22 mouse cellular contexts compared by ENCODE assay signal in the genomic region with DNA sequence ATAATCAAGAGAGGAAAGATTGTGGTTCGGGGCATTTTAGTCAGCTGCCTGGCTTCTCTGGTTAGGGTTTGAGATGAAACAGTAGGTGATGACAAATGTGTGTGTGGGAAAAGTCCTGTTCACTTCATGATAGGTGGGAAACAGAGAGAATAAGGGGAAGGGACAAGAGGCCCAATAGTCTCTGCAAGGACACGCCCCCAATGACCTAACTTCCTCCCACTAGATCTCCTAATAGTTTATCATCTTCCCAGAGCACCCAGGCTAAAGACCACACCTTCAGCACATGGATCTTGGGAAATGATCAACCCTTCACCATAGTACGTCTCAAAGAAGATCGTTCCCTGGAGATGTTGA.
DNase-seq lines count a peak whose midpoint lies in the region; ATAC-seq and TF ChIP-seq lines count a peak whose summit lies in the region.
"Had no signal": no experiment of that assay in that cellular context is flagged by ENCODE, and none has a peak within 500 bp of the region (broad histone marks: within the 10 kb centered on the region; RNA-seq: fewer than 3 reads in every experiment).

No protein-coding gene starts in this region.

- no peaks in the 10 kb centered on the region for H3K4me1 ChIP-seq in heart, adult 2 months (ENCODE audit: control insufficient read depth, insufficient read depth, low read length)
- H3K4me1 ChIP-seq in limb, embryonic 13.5 days = peaks cover 13% of the 10 kb centered on the region
- H3K4me1 ChIP-seq in limb, embryonic 10.5 days = no peaks in the 10 kb centered on the region
- H3K4me1 ChIP-seq: embryonic facial prominence, embryonic 15.5 days; forebrain, embryonic 10.5 days; forebrain, embryonic 12.5 days had no signal

- no peak for TF ChIP-seq CTCF in heart, adult 2 months (IDR thresholded peaks at IDR 0.05)

- 60% methylated on average over 4 of the region's 4 CpGs for WGBS in heart, adult 2 months
- WGBS in limb, embryonic 13.5 days = 87% methylated on average over 4 of the region's 4 CpGs
- 94% methylated on average over 4 of the region's 4 CpGs for WGBS in limb, embryonic 10.5 days

- TF ChIP-seq POLR2A in heart, adult 2 months (IDR thresholded peaks at IDR 0.05; ENCODE audit: insufficient read depth, low read depth, low read length) = no peak

- DNase-seq in heart, adult 11 months = peak; percentile 93
- DNase-seq in heart, adult 2 months = no peak
- no peak for DNase-seq in limb, embryonic 10.5 days (ENCODE audit: low spot score)
- DNase-seq in kidney, postnatal 14 days = no peak
- DNase-seq: adrenal gland, adult 2 months; adrenal gland, postnatal 10 days; adrenal gland, postnatal 25 days; cerebellum, adult 11 months; cerebellum, adult 18-20 months; cerebellum, adult 8-10 months; cerebellum, adult 9-11 months; cerebellum, postnatal 14 days; cerebellum, postnatal 36 days; embryo, embryonic 11 days had no signal

- no peak overlapping the region for H3K27ac ChIP-seq in heart, adult 2 months
- H3K27ac ChIP-seq in limb, embryonic 13.5 days = 0 out of 2 replicates have a peak overlapping the region, but pooled peaks have one; percentile 52
- H3K27ac ChIP-seq in limb, embryonic 10.5 days = no peak overlapping the region
- H3K27ac ChIP-seq: embryonic facial prominence, embryonic 13.5 days; embryonic facial prominence, embryonic 15.5 days; forebrain, embryonic 10.5 days; forebrain, embryonic 12.5 days had no signal

- TF ChIP-seq EP300 in heart, adult 2 months (IDR thresholded peaks at IDR 0.05; ENCODE audit: insufficient read depth, low read depth, low read length) = no peak

- no peak overlapping the region for H3K9ac ChIP-seq in heart, adult 2 months (ENCODE audit: low read depth, low read length)
- H3K9ac ChIP-seq in limb, embryonic 13.5 days = no peak overlapping the region
- H3K9ac ChIP-seq: embryonic facial prominence, embryonic 13.5 days; embryonic facial prominence, embryonic 15.5 days; forebrain, embryonic 12.5 days had no signal

- no peaks in the 10 kb centered on the region for H3K79me2 ChIP-seq in heart, adult 2 months (replicated peaks; ENCODE audit: control insufficient read depth, insufficient read depth, low read length)

- no peak overlapping the region for H3K4me2 ChIP-seq in limb, embryonic 13.5 days (replicated peaks)
- H3K4me2 ChIP-seq: embryonic facial prominence, embryonic 13.5 days; embryonic facial prominence, embryonic 15.5 days; forebrain, embryonic 12.5 days had no signal

- intact Hi-C loops in heart, adult 2 months (cut with DNase I) = no loop called here

- H3K27me3 ChIP-seq in heart, adult 2 months (ENCODE audit: control insufficient read depth, insufficient read depth, low read length) = no peaks in the 10 kb centered on the region
- no peaks in the 10 kb centered on the region for H3K27me3 ChIP-seq in limb, embryonic 13.5 days
- no peaks in the 10 kb centered on the region for H3K27me3 ChIP-seq in limb, embryonic 10.5 days (ENCODE audit: low read depth, poor library complexity, severe bottlenecking)
- H3K27me3 ChIP-seq: embryonic facial prominence, embryonic 15.5 days; forebrain, embryonic 12.5 days had no signal

- H3K36me3 ChIP-seq in heart, adult 2 months (ENCODE audit: control insufficient read depth, insufficient read depth, low read length) = no peaks in the 10 kb centered on the region
- no peaks in the 10 kb centered on the region for H3K36me3 ChIP-seq in limb, embryonic 13.5 days
- H3K36me3 ChIP-seq in limb, embryonic 10.5 days = no peaks in the 10 kb centered on the region
- H3K36me3 ChIP-seq: embryonic facial prominence, embryonic 13.5 days; embryonic facial prominence, embryonic 15.5 days; forebrain, embryonic 10.5 days; forebrain, embryonic 12.5 days had no signal

- H3K4me3 ChIP-seq in heart, adult 2 months = no peak overlapping the region
- no peak overlapping the region for H3K4me3 ChIP-seq in limb, embryonic 13.5 days
- no peak overlapping the region for H3K4me3 ChIP-seq in limb, embryonic 10.5 days
- H3K4me3 ChIP-seq: embryonic facial prominence, embryonic 13.5 days; embryonic facial prominence, embryonic 15.5 days; erythroblast, embryonic 14.5 days; forebrain, embryonic 10.5 days; forebrain, embryonic 12.5 days had no signal

- no peaks in the 10 kb centered on the region for H3K9me3 ChIP-seq in limb, embryonic 13.5 days
- H3K9me3 ChIP-seq in limb, embryonic 10.5 days (replicated peaks) = no peaks in the 10 kb centered on the region
- H3K9me3 ChIP-seq: embryonic facial prominence, embryonic 13.5 days; embryonic facial prominence, embryonic 15.5 days; forebrain, embryonic 10.5 days; forebrain, embryonic 12.5 days had no signal

- no peak for ATAC-seq in limb, embryonic 13.5 days (ENCODE audit: low FRiP score, low read depth)
- ATAC-seq: forebrain, embryonic 14.5 days; forebrain, embryonic 16.5 days had no signal
